Mouse (Mus musculus): ENCODE results near the gene Galnt11.

Gene Galnt11

GRCm38 (mm10) chr5:25256686-25257085, 35.0 kb downstream of the Galnt11 start:
- DNase-seq: no peak

GRCm38 (mm10) chr5:25261452-25261851, 39.7 kb downstream of the Galnt11 start:
- DNase-seq: no peak

- no peak for DNase-seq
Measured at GRCm38 (mm10) chr5:25262266-25262665, 40.6 kb downstream of the Galnt11 start.

- DNase-seq: no peak
Measured at GRCm38 (mm10) chr5:25268258-25268888, 46.7 kb downstream of the Galnt11 start.

DNA sequence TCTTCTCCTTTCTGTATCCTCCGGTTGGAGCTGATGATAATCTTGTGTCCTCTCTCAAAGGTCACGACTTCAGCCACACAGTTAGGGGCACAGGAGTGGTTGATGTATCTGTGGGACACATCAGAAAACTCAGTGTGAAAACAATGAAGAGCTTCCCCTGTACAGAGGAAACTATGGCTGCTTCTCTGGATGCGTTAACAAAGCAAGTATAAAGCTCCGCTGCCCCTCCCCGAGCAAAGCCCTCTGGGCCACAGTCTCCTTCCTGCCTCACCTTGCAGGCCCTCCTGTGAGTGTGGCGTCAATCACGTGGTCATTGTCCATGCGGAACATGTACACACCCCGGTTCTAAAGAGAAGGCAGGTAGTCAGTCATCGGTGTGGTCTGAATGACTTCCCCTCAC, 53.9 kb downstream of the Galnt11 start:
- DNase-seq: no peak

DNA sequence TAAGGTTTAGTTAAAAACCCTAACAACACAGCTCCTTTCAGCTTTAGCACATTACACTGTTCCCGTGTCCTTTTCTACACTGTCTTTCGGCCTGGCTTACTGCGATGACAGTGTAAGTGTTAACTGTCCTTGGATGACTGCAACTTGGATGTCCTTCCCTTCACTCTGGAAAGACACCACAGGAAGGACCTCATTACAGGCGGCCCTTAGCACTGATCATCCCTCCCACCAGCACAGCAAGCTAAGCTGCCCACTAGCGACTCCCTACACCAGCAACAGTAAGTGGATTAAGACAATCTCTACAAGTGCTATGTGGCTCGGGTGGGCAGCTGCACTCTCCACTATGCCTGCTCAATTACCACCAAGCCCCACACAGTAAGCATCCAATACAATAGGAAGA, 54.7 kb downstream of the Galnt11 start:
- DNase-seq: no peak

DNA sequence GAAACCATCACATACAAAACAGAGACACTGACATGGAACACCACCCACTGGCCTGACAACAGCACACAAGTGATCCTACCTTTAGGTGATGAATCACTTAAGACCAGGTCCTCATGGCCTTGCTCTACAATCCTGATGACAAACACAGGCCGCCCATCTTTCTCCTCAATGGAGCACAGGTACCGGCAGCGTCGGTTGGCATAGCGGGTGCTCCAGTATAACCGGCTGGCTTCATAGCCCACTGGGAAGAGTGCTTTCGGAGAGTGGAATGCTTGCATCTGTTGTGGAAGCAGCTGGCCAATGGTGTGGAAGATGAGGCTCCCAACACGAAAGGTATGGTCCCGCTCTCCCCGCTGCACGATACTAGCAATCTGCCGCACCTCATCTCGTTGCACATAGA, 62.3 kb downstream of the Galnt11 start:
- no peak for DNase-seq

DNA sequence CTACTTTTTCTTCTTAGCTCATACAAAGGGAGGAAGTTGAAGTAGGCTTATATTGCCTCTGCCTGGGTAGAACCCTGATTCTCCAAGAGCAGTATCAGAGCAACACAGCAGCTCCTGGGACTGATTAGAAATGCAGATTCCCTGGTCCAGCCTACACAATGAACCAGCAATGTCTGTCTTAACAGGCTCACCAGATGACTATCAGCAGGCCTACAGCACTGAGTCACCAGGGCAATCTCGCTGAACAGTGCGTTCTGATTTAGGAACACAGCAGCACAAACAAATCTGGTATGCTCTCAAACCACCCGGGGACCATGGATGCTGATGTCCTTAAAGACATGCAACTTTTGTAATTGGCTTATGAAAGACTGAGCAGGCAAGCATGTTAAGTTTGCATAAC, 75.1 kb downstream of the Galnt11 start:
- DNase-seq: no peak

- DNase-seq: no peak
Measured at GRCm38 (mm10) chr5:25310226-25310625, 88.5 kb downstream of the Galnt11 start.

DNA sequence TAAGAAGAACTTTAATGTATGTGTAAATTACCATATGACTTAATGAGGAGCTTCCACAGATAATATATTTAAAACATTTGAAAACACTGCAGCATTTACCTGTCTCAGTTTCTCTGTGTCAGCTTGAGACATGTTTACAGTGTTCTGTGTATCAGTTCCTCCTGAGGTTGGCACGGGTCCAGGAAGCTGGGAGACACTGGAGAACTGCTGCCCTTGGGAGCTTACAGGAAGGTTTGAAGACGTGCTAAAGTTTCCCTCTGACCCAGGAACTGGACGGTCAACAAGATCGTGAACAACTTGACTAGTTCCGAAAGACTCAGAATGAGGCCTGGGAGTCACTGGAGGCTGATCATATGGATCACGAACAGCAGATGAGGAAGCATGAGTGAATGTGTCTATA, 92.2 kb downstream of the Galnt11 start:
- DNase-seq: no peak
